Mouse (Mus musculus): ENCODE results near the gene Ccdc88c. TPM values are rescaled to one million over a fixed set of nuclear protein-coding genes. Genes with fewer than 3 reads are reported as not detected.

Gene Ccdc88c
- polyA plus RNA-seq, 1 experiment from 2014 or later: 5.7 TPM

- Histone ChIP-seq H3K27ac (replicated peaks) (no peak overlapping the region), H3K4me1 (replicated peaks; ENCODE audit: control insufficient read depth, insufficient read depth) (no peaks in the 10 kb centered on the region; the same call in 1 of the 2 replicates), H3K4me2 (replicated peaks; ENCODE audit: low read depth) (no peak overlapping the region), H3K36me3 (ENCODE audit: control insufficient read depth, insufficient read depth, low read length) (no peaks in the 10 kb centered on the region), H3K4me3 (ENCODE audit: low read depth, low read length) (no peak overlapping the region), H3K27me3 (ENCODE audit: control insufficient read depth, insufficient read depth, low read length) (no peaks in the 10 kb centered on the region), H3K9ac (ENCODE audit: low read length) (no peak overlapping the region), H3K9me3 (ENCODE audit: control insufficient read depth, low read length) (no peaks in the 10 kb centered on the region)
- DNase-seq (ENCODE audit: low spot score) (no peak), ATAC-seq (ENCODE audit: low FRiP score, low TSS enrichment) (no peak)
- WGBS: 81% methylated on average over 7 of the region's 7 CpGs
- TF ChIP-seq EP300 (optimal IDR thresholded peaks at IDR 0.05): no peak
- TF ChIP-seq CTCF (IDR thresholded peaks at IDR 0.05; ENCODE audit: low read depth): no peak
These were observed 36.4 kb downstream of the Ccdc88c start for GRCm38 (mm10) chr12:100992505-100992904.

- DNase-seq (ENCODE audit: low spot score) (peak; percentile 53), ATAC-seq (ENCODE audit: low FRiP score, low TSS enrichment) (peak; percentile 70)
- H3K9me3 ChIP-seq (ENCODE audit: control insufficient read depth, low read length): no peaks in the 10 kb centered on the region
- H3K9ac ChIP-seq (ENCODE audit: low read length): no peak overlapping the region
- TF ChIP-seq CTCF (IDR thresholded peaks at IDR 0.05; ENCODE audit: low read depth) (no peak), EP300 (optimal IDR thresholded peaks at IDR 0.05) (no peak)
- WGBS: 62% methylated on average over 3 of the region's 3 CpGs
- no peak overlapping the region for H3K27ac ChIP-seq (replicated peaks)
- no peaks in the 10 kb centered on the region; the same call in 1 of the 2 replicates for H3K4me1 ChIP-seq (replicated peaks; ENCODE audit: control insufficient read depth, insufficient read depth)
- no peak overlapping the region for H3K4me3 ChIP-seq (ENCODE audit: low read depth, low read length)
- H3K36me3 ChIP-seq (ENCODE audit: control insufficient read depth, insufficient read depth, low read length): no peaks in the 10 kb centered on the region
- H3K4me2 ChIP-seq (replicated peaks; ENCODE audit: low read depth): no peak overlapping the region
- H3K27me3 ChIP-seq (ENCODE audit: control insufficient read depth, insufficient read depth, low read length): no peaks in the 10 kb centered on the region
These were observed 37.7 kb downstream of the Ccdc88c start for GRCm38 (mm10) chr12:100991119-100991518.

- TF ChIP-seq EP300 (optimal IDR thresholded peaks at IDR 0.05) (no peak), CTCF (IDR thresholded peaks at IDR 0.05; ENCODE audit: low read depth) (no peak)
- H3K4me3 ChIP-seq (ENCODE audit: low read depth, low read length): no peak overlapping the region
- H3K9ac ChIP-seq (ENCODE audit: low read length): no peak overlapping the region
- no peak overlapping the region for H3K27ac ChIP-seq (replicated peaks)
- H3K27me3 ChIP-seq (ENCODE audit: control insufficient read depth, insufficient read depth, low read length): no peaks in the 10 kb centered on the region
- DNase-seq (ENCODE audit: low spot score): no peak
- no peak overlapping the region for H3K4me2 ChIP-seq (replicated peaks; ENCODE audit: low read depth)
- WGBS: 63% methylated on average over 12 of the region's 12 CpGs
- H3K4me1 ChIP-seq (replicated peaks; ENCODE audit: control insufficient read depth, insufficient read depth): no peaks in the 10 kb centered on the region
- no peaks in the 10 kb centered on the region for H3K9me3 ChIP-seq (ENCODE audit: control insufficient read depth, low read length)
- no peaks in the 10 kb centered on the region for H3K36me3 ChIP-seq (ENCODE audit: control insufficient read depth, insufficient read depth, low read length)
- no peak for ATAC-seq (ENCODE audit: low FRiP score, low TSS enrichment)
These were observed 38.6 kb downstream of the Ccdc88c start for GRCm38 (mm10) chr12:100990291-100990690.

GRCm38 (mm10) chr12:100989780-100990288, 39.0 kb downstream of the Ccdc88c start:
- 80% methylated on average over 4 of the region's 4 CpGs for WGBS

GRCm38 (mm10) chr12:100988324-100989130, 40.3 kb downstream of the Ccdc88c start:
- WGBS: 76% methylated on average over 15 of the region's 15 CpGs
- no peaks in the 10 kb centered on the region for H3K36me3 ChIP-seq (ENCODE audit: control insufficient read depth, insufficient read depth, low read length)
- H3K4me2 ChIP-seq (replicated peaks; ENCODE audit: low read depth): no peak overlapping the region
- no peaks in the 10 kb centered on the region for H3K9me3 ChIP-seq (ENCODE audit: control insufficient read depth, low read length)
- ATAC-seq (ENCODE audit: low FRiP score, low TSS enrichment) (no peak), DNase-seq (ENCODE audit: low spot score) (no peak)
- H3K4me1 ChIP-seq (replicated peaks; ENCODE audit: control insufficient read depth, insufficient read depth): no peaks in the 10 kb centered on the region
- H3K27me3 ChIP-seq (ENCODE audit: control insufficient read depth, insufficient read depth, low read length): no peaks in the 10 kb centered on the region
- no peak overlapping the region for H3K9ac ChIP-seq (ENCODE audit: low read length)
- TF ChIP-seq CTCF (IDR thresholded peaks at IDR 0.05; ENCODE audit: low read depth): no peak
- TF ChIP-seq EP300 (optimal IDR thresholded peaks at IDR 0.05): no peak
- no peak overlapping the region for H3K4me3 ChIP-seq (ENCODE audit: low read depth, low read length)
- no peak overlapping the region for H3K27ac ChIP-seq (replicated peaks)

More at GRCm38 (mm10) chr12:100989780-100990288, 39.0 kb downstream of the Ccdc88c start:
- H3K36me3 ChIP-seq (ENCODE audit: control insufficient read depth, insufficient read depth, low read length): no peaks in the 10 kb centered on the region
- no peak overlapping the region for H3K27ac ChIP-seq (replicated peaks)
- no peaks in the 10 kb centered on the region for H3K4me1 ChIP-seq (replicated peaks; ENCODE audit: control insufficient read depth, insufficient read depth)
- no peak overlapping the region for H3K9ac ChIP-seq (ENCODE audit: low read length)
- H3K9me3 ChIP-seq (ENCODE audit: control insufficient read depth, low read length): no peaks in the 10 kb centered on the region
- no peak overlapping the region for H3K4me3 ChIP-seq (ENCODE audit: low read depth, low read length)
- DNase-seq (ENCODE audit: low spot score) (no peak), ATAC-seq (ENCODE audit: low FRiP score, low TSS enrichment) (no peak)
- no peaks in the 10 kb centered on the region for H3K27me3 ChIP-seq (ENCODE audit: control insufficient read depth, insufficient read depth, low read length)
- no peak overlapping the region for H3K4me2 ChIP-seq (replicated peaks; ENCODE audit: low read depth)
- TF ChIP-seq EP300 (optimal IDR thresholded peaks at IDR 0.05) (no peak), CTCF (IDR thresholded peaks at IDR 0.05; ENCODE audit: low read depth) (no peak)

- H3K4me3 ChIP-seq (ENCODE audit: low read depth, low read length): no peak overlapping the region
- H3K27me3 ChIP-seq (ENCODE audit: control insufficient read depth, insufficient read depth, low read length): no peaks in the 10 kb centered on the region
- DNase-seq (ENCODE audit: low spot score) (no peak), ATAC-seq (ENCODE audit: low FRiP score, low TSS enrichment) (no peak)
- H3K9ac ChIP-seq (ENCODE audit: low read length): no peak overlapping the region
- WGBS: 84% methylated on average over 4 of the region's 4 CpGs
- no peak for TF ChIP-seq CTCF (IDR thresholded peaks at IDR 0.05; ENCODE audit: low read depth)
- TF ChIP-seq EP300 (optimal IDR thresholded peaks at IDR 0.05): no peak
- H3K4me2 ChIP-seq (replicated peaks; ENCODE audit: low read depth): no peak overlapping the region
- H3K27ac ChIP-seq (replicated peaks): no peak overlapping the region
- no peaks in the 10 kb centered on the region for H3K4me1 ChIP-seq (replicated peaks; ENCODE audit: control insufficient read depth, insufficient read depth)
- H3K9me3 ChIP-seq (ENCODE audit: control insufficient read depth, low read length): no peaks in the 10 kb centered on the region
- no peaks in the 10 kb centered on the region for H3K36me3 ChIP-seq (ENCODE audit: control insufficient read depth, insufficient read depth, low read length)
These were observed 42.4 kb downstream of the Ccdc88c start for GRCm38 (mm10) chr12:100986423-100986822.

Measured in stomach, postnatal 0 days (tissue).